Mouse (Mus musculus): ENCODE data around the gene Dapp1. TPM values are rescaled to one million over a fixed set of nuclear protein-coding genes. Genes with fewer than 3 reads are reported as not detected.
"Not testable (repeated sequence)": the region's sequence is repeated elsewhere in the genome, so short reads cannot be mapped to it uniquely, and the experiment has no call there.

The Dapp1 gene
- polyA plus RNA-seq, 1 experiment from 2014 or later, result 11.4 TPM

- no peak overlapping the region for H3K27ac ChIP-seq (ENCODE audit: low read depth, low read length)
- H3K9ac ChIP-seq (ENCODE audit: low read depth, low read length), result no peak overlapping the region
- 91% methylated on average over 4 of the region's 4 CpGs for WGBS
- H3K36me3 ChIP-seq (ENCODE audit: control insufficient read depth, insufficient read depth, low read length), result peaks cover 46% of the 10 kb centered on the region
- no peak for ATAC-seq (ENCODE audit: low FRiP score, low TSS enrichment)
- H3K4me2 ChIP-seq (replicated peaks; ENCODE audit: low read depth, low read length), result no peak overlapping the region
- H3K9me3 ChIP-seq (ENCODE audit: control insufficient read depth, low read length), result no peaks in the 10 kb centered on the region
- H3K4me1 ChIP-seq (ENCODE audit: control insufficient read depth, insufficient read depth, low read length), result no peaks in the 10 kb centered on the region
- H3K4me3 ChIP-seq (ENCODE audit: low read length), result no peak overlapping the region
- H3K27me3 ChIP-seq (ENCODE audit: control insufficient read depth, insufficient read depth, low read length), result no peaks in the 10 kb centered on the region
Observed at GRCm38 (mm10) chr3:137927010-137927409, 54.3 kb downstream of the Dapp1 start.

GRCm38 (mm10) chr3:137920594-137920993, 60.8 kb downstream of the Dapp1 start:
- Histone ChIP-seq H3K4me2 (replicated peaks; ENCODE audit: low read depth, low read length) (no peak overlapping the region), H3K27ac (ENCODE audit: low read depth, low read length) (no peak overlapping the region), H3K36me3 (ENCODE audit: control insufficient read depth, insufficient read depth, low read length) (peaks cover 31% of the 10 kb centered on the region), H3K9ac (ENCODE audit: low read depth, low read length) (no peak overlapping the region), H3K4me3 (ENCODE audit: low read length) (no peak overlapping the region), H3K4me1 (ENCODE audit: control insufficient read depth, insufficient read depth, low read length) (peaks cover 6% of the 10 kb centered on the region; the same call in 1 of the 2 replicates), H3K27me3 (ENCODE audit: control insufficient read depth, insufficient read depth, low read length) (no peaks in the 10 kb centered on the region), H3K9me3 (ENCODE audit: control insufficient read depth, low read length) (no peaks in the 10 kb centered on the region)
- no peak for ATAC-seq (ENCODE audit: low FRiP score, low TSS enrichment)
- WGBS, result 95% methylated on average over 4 of the region's 4 CpGs

GRCm38 (mm10) chr3:137919398-137919797, 61.9 kb downstream of the Dapp1 start:
- no peaks in the 10 kb centered on the region for H3K9me3 ChIP-seq (ENCODE audit: control insufficient read depth, low read length)
- H3K4me1 ChIP-seq (ENCODE audit: control insufficient read depth, insufficient read depth, low read length), result peaks cover 6% of the 10 kb centered on the region; the same call in 1 of the 2 replicates
- peaks cover 26% of the 10 kb centered on the region for H3K36me3 ChIP-seq (ENCODE audit: control insufficient read depth, insufficient read depth, low read length)
- H3K9ac ChIP-seq (ENCODE audit: low read depth, low read length), result peak overlapping the region; percentile 76; the same call in 1 of the 2 replicates
- peak overlapping the region; percentile 64 for H3K4me2 ChIP-seq (replicated peaks; ENCODE audit: low read depth, low read length)
- H3K27me3 ChIP-seq (ENCODE audit: control insufficient read depth, insufficient read depth, low read length), result no peaks in the 10 kb centered on the region
- H3K4me3 ChIP-seq (ENCODE audit: low read length), result peak overlapping the region; percentile 83
- WGBS, result 90% methylated on average over 7 of the region's 7 CpGs
- ATAC-seq (ENCODE audit: low FRiP score, low TSS enrichment), result no peak
- H3K27ac ChIP-seq (ENCODE audit: low read depth, low read length), result no peak overlapping the region

- H3K4me2 ChIP-seq (replicated peaks; ENCODE audit: low read depth, low read length), result peak overlapping the region; percentile 64
- H3K4me3 ChIP-seq (ENCODE audit: low read length), result peak overlapping the region; percentile 83
- peak overlapping the region; percentile 76 for H3K9ac ChIP-seq (ENCODE audit: low read depth, low read length)
- peak; percentile 37 for ATAC-seq (ENCODE audit: low FRiP score, low TSS enrichment)
- H3K27me3 ChIP-seq (ENCODE audit: control insufficient read depth, insufficient read depth, low read length), result no peaks in the 10 kb centered on the region
- H3K9me3 ChIP-seq (ENCODE audit: control insufficient read depth, low read length), result no peaks in the 10 kb centered on the region
- 17% methylated on average over 6 of the region's 6 CpGs for WGBS
- peaks cover 23% of the 10 kb centered on the region for H3K36me3 ChIP-seq (ENCODE audit: control insufficient read depth, insufficient read depth, low read length)
- peaks cover 6% of the 10 kb centered on the region; the same call in 1 of the 2 replicates for H3K4me1 ChIP-seq (ENCODE audit: control insufficient read depth, insufficient read depth, low read length)
- peak overlapping the region; percentile 78 for H3K27ac ChIP-seq (ENCODE audit: low read depth, low read length)
Observed at GRCm38 (mm10) chr3:137918932-137919311, 62.4 kb downstream of the Dapp1 start.

- Histone ChIP-seq H3K4me2 (replicated peaks; ENCODE audit: low read depth, low read length) (peak within 1 kb of the TSS; percentile 64), H3K4me3 (ENCODE audit: low read length) (peak within 1 kb of the TSS; percentile 83), H3K27me3 (ENCODE audit: control insufficient read depth, insufficient read depth, low read length) (no peaks in the 10 kb centered on the region), H3K27ac (ENCODE audit: low read depth, low read length) (peak within 1 kb of the TSS; percentile 78), H3K9ac (ENCODE audit: low read depth, low read length) (peak within 1 kb of the TSS; percentile 76), H3K4me1 (ENCODE audit: control insufficient read depth, insufficient read depth, low read length) (peaks cover 6% of the 10 kb centered on the region; the same call in 1 of the 2 replicates), H3K9me3 (ENCODE audit: control insufficient read depth, low read length) (no peaks in the 10 kb centered on the region), H3K36me3 (ENCODE audit: control insufficient read depth, insufficient read depth, low read length) (peaks cover 17% of the 10 kb centered on the region)
- WGBS, result under 1% methylated on average over 46 of the region's 47 CpGs
- ATAC-seq (ENCODE audit: low FRiP score, low TSS enrichment), result peak; percentile 94
Observed at GRCm38 (mm10) chr3:137918172-137918931, 63.0 kb downstream of the Dapp1 start, which contains the start of gene Lamtor3. Lamtor3 (plus strand) TSS chr3:137918506.

GRCm38 (mm10) chr3:137917694-137918171, 63.6 kb downstream of the Dapp1 start:
- H3K27me3 ChIP-seq (ENCODE audit: control insufficient read depth, insufficient read depth, low read length), result no peaks in the 10 kb centered on the region
- peak overlapping the region; percentile 47; the same call in 1 of the 2 replicates for H3K9ac ChIP-seq (ENCODE audit: low read depth, low read length)
- H3K27ac ChIP-seq (ENCODE audit: low read depth, low read length), result peak overlapping the region; percentile 68; the same call in 1 of the 2 replicates
- H3K4me1 ChIP-seq (ENCODE audit: control insufficient read depth, insufficient read depth, low read length), result peaks cover 6% of the 10 kb centered on the region; the same call in 1 of the 2 replicates
- ATAC-seq (ENCODE audit: low FRiP score, low TSS enrichment), result peak; percentile 58
- peak overlapping the region; percentile 61 for H3K4me2 ChIP-seq (replicated peaks; ENCODE audit: low read depth, low read length)
- no peaks in the 10 kb centered on the region for H3K9me3 ChIP-seq (ENCODE audit: control insufficient read depth, low read length)
- H3K4me3 ChIP-seq (ENCODE audit: low read length), result peak overlapping the region; percentile 83
- peaks cover 17% of the 10 kb centered on the region for H3K36me3 ChIP-seq (ENCODE audit: control insufficient read depth, insufficient read depth, low read length)
- 27% methylated on average over 12 of the region's 12 CpGs for WGBS

GRCm38 (mm10) chr3:137914567-137914966, 66.8 kb downstream of the Dapp1 start:
- not testable (repeated sequence) for H3K4me1 ChIP-seq (ENCODE audit: control insufficient read depth, insufficient read depth, low read length); H3K4me3 ChIP-seq (ENCODE audit: low read length); H3K36me3 ChIP-seq (ENCODE audit: control insufficient read depth, insufficient read depth, low read length); H3K9ac ChIP-seq (ENCODE audit: low read depth, low read length); ATAC-seq (ENCODE audit: low FRiP score, low TSS enrichment); H3K9me3 ChIP-seq (ENCODE audit: control insufficient read depth, low read length); H3K4me2 ChIP-seq (replicated peaks; ENCODE audit: low read depth, low read length); H3K27ac ChIP-seq (ENCODE audit: low read depth, low read length); H3K27me3 ChIP-seq (ENCODE audit: control insufficient read depth, insufficient read depth, low read length)
- WGBS, result no CpG with 5 or more reads among the region's 1 CpGs

- 71% methylated on average over 2 of the region's 2 CpGs for WGBS
- no peaks in the 10 kb centered on the region; the same call in 1 of the 2 replicates for H3K36me3 ChIP-seq (ENCODE audit: control insufficient read depth, insufficient read depth, low read length)
Observed at GRCm38 (mm10) chr3:137913093-137913492, 68.3 kb downstream of the Dapp1 start.

GRCm38 (mm10) chr3:137900149-137900548, 81.2 kb downstream of the Dapp1 start:
- H3K9me3 ChIP-seq (ENCODE audit: control insufficient read depth, low read length), result no peaks in the 10 kb centered on the region
- no peak overlapping the region for H3K4me3 ChIP-seq (ENCODE audit: low read length)
- H3K27me3 ChIP-seq (ENCODE audit: control insufficient read depth, insufficient read depth, low read length), result no peaks in the 10 kb centered on the region
- H3K27ac ChIP-seq (ENCODE audit: low read depth, low read length), result no peak overlapping the region
- peaks cover 21% of the 10 kb centered on the region for H3K36me3 ChIP-seq (ENCODE audit: control insufficient read depth, insufficient read depth, low read length)
- H3K4me2 ChIP-seq (replicated peaks; ENCODE audit: low read depth, low read length), result no peak overlapping the region
- 92% methylated on average over 10 of the region's 10 CpGs for WGBS
- no peak for ATAC-seq (ENCODE audit: low FRiP score, low TSS enrichment)
- H3K4me1 ChIP-seq (ENCODE audit: control insufficient read depth, insufficient read depth, low read length), result no peaks in the 10 kb centered on the region
- H3K9ac ChIP-seq (ENCODE audit: low read depth, low read length), result no peak overlapping the region

More at GRCm38 (mm10) chr3:137913093-137913492, 68.3 kb downstream of the Dapp1 start:
- no peak for ATAC-seq (ENCODE audit: low FRiP score, low TSS enrichment)
- Histone ChIP-seq H3K4me1 (ENCODE audit: control insufficient read depth, insufficient read depth, low read length) (no peaks in the 10 kb centered on the region), H3K9me3 (ENCODE audit: control insufficient read depth, low read length) (no peaks in the 10 kb centered on the region), H3K27ac (ENCODE audit: low read depth, low read length) (no peak overlapping the region), H3K4me2 (replicated peaks; ENCODE audit: low read depth, low read length) (no peak overlapping the region), H3K9ac (ENCODE audit: low read depth, low read length) (no peak overlapping the region), H3K4me3 (ENCODE audit: low read length) (no peak overlapping the region), H3K27me3 (ENCODE audit: control insufficient read depth, insufficient read depth, low read length) (no peaks in the 10 kb centered on the region)
